Mouse (Mus musculus): ENCODE measurements at regions not wholly inside any gene's neighbourhood (a gene's known extent, or its start where the extent isn't known, plus 50 kb on each side); places are given as distances from the start of the nearest gene placed in this dataset.

GRCm38 (mm10) chr2:174178801-174179200 lies 68.7 kb downstream of the Npepl1 start:
- no peak for DNase-seq

DNA sequence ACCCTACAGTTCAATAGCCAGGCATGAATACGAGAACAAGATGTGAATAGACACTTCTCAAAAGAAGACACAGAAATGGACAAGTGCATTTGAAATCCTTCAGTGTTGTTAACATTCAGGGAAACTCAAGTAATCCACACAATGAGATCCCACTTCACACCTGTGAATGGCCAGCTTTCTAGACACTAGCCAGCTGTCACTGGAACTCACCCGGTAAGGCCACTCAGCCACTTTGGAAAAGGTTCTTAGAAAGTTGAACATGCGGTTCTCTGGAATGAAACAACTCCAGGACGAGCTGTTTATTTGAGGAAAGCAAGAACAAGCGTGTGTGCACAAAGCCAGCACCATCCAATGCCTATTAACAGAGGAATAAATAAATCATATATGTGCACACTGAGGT lies 74.6 kb downstream of the Npepl1 start:
- DNase-seq: no peak

GRCm38 (mm10) chr2:174191071-174191470 lies 80.9 kb downstream of the Npepl1 start:
- DNase-seq: no peak

DNA sequence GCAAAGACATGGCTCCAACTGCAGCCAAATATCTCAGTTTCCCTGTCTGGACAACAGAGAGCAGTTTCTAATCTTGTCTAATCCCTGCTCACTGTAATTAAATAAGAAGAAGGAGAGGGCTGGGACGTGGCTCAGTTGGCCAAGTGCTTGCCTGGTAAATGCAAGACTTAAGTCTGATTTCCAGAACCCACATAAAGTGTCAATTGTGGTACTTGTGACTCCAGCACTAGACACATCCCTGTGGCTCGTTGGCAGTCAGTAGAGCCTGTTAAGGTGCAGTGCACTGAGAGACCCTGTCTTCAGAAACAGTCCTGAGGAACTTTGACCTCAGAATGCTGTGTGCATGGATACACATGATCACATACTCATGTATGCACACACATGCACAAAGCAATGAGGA lies 81.4 kb downstream of the Npepl1 start:
- no peak for DNase-seq

- no peak for DNase-seq
Observed at GRCm38 (mm10) chr2:174192026-174192425, 81.9 kb downstream of the Npepl1 start.

DNA sequence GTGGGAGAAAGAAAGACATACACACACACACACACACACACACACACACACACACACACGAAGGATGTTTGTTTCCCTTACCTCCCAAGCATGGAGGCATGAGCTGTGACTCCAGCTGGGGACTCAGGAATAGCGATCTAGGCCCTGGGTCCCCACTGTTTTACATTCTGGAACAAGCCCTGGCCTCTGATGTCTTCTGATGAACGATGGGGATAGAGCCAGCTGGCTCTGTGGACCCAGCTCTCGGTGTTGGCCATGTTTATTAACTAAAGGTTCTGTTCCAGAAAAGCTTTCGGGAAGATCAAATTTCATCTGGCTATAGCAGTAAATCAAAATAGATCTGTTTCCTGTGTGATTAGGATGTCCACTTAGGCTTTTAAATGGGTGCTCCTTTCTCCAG lies 83.4 kb downstream of the Npepl1 start:
- DNase-seq: no peak

DNA sequence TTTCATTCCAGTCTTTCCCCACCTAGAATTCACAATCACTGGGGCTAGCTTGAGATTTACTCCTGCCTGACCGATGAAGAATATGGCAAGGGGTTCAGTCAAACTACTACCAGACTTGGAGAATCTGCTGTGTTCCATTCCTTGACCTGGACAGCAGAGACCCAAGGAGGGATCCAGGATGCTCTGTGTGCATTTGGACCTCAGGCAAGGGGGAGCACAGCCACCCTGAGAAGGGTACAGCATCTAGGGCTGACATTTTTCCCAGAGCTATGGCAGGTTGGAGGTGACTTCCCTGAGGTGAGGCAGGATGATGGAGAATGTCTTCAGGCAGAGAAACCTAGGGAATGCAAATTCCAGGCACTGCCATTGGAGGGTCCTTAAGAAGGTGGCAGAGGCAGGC lies 85.5 kb downstream of the Npepl1 start:
- DNase-seq: no peak

- DNase-seq: no peak
Observed at GRCm38 (mm10) chr2:174196696-174197215, 86.6 kb downstream of the Npepl1 start.

DNA sequence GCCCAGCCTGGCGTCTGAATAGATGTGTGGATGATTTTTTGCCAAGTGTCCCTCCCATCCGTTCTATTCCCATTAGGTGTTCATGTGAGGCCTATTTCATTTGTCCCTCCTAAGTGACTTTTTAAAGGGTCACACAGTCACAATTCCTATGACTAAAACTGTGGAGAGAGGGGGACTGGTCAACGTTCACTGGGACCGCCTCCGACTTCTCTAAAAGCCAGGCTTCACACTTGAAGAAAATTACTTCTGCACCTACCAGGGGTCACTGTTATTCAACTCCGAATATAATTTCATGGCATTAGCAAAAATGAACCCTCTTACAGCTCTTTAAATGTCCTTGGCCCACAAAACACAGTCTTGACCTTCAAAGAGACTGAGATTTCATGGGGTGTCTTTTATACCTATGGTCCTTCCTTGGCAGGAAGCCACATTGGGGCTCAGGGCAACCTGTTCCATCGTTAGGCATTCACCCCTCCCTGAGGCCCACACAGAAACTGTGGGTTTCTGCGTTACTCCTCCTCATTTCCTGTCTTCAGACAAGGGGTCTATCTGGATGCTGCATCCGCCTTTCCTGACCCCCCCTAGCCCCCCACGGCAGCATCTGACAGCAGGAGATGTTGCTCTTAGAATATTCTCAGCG lies 86.7 kb upstream of the Gnas start:
- DNase-seq: no peak

DNA sequence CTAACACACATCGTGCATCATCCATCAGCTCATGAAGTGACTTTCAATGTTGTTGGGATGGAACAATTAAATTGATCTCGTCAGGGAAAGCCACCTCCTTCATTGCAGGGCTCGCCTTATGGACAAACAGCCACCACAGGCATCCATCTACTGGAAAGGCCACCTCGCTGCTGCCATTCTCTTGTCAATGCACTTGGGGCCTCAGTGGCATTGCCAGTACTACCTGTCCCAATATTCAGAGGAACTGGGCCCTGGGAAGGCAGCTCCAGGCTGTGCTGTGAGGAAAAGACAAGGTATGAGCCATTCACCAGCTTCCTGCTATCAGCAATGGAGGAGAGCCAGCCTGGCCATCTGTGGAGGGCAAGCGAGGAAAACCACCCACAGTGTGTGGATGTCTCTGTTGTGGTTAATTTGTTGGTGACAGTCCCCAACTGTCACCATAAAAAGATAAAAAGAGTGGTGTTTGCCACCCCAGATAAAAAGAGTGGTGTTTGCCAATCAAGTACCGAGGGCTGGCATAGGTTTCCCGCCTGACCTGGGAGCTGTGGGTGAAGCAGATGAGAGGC lies 85.6 kb upstream of the Gnas start:
- DNase-seq: peak; percentile 18

GRCm38 (mm10) chr2:174199961-174200862 lies 83.9 kb upstream of the Gnas start:
- no peak for DNase-seq

- no peak for DNase-seq
Observed at GRCm38 (mm10) chr2:174203412-174203811, 80.7 kb upstream of the Gnas start.

DNA sequence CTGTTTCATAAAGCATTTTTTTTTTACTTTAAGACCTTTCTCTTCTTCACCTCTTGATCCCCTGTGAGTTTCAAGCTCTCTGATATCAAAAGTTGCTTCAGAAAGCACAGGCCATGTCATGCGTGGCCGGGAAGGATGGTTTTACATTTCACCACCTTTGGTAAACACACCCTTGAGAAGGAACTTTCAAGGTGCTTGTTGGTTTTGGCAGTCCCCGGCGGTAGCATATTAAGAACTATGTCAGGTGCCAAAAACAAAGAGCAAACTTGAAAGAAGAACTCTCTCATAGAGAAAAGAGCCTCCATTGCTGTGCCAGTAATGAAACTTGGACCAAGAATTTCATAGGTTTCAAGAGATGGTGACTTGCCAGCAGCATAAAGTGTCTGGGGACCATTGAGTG lies 72.4 kb upstream of the Gnas start:
- no peak for DNase-seq

DNA sequence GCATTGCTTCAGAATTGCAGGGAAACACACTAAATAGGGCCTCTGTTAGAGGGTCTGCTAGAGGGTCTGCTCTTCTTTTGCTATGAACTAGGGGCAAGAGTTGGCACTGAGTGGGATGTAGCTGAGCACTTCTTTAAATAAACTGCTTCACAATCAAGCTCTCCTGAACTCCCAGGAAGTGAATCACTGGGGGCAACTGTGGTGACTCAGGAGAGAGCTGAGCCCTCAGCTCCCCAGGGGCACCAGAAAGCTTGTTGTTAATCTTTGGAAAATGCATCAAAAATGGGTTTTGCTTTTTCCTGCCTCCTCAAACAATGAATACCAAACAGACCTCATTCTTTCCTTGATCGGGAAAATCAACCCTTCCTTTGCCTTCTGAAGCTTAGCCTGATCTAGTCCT lies 57.5 kb upstream of the Gnas start:
- DNase-seq: no peak

Measured in cerebellum, adult 9-11 months (tissue).